Mouse (Mus musculus) liver, embryonic 14.5 days (tissue): ENCODE data around the gene Rabl6.

Experiments
- CTCF ChIP-seq: IDR thresholded peaks from 2 replicates; pipeline ENCODE4 v1.5.1; 2016; ENCODE audit warnings: antibody characterized with exemption, low read depth, control low read depth
- EP300 ChIP-seq: IDR thresholded peaks from 2 replicates; pipeline ENCODE4 v1.6.1; 2016; ENCODE audit warnings: antibody characterized with exemption, low read depth

DNA sequence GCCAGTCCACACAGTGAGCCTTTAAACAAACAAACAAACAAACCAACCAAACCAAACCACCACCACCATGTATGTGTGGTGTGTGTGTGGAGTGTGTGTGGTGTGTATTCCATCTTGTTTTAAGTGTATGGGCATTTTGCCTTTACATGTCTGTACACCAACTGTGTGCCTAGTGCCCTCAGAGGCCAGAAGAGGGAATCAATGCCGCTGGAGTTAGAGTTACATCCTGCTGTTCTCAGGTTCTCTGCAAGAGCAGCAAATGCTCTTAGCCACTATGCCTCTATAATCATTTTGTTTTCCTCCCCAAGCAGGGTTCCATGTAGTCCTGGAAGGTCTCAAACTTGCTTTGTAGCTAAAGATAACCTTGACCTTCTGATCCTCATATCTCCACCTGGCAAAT, 52.0 kb downstream of the Rabl6 start:
- no peak for TF ChIP-seq EP300
- TF ChIP-seq CTCF = no peak
